Mouse (Mus musculus) cerebellum, postnatal 4 days (tissue): ENCODE data around the gene Arsa.
A peak's percentile ranks its signal among the peaks of the same experiment; 100 is the strongest.

Source experiments
- DNase-seq, 2 experiments: peaks; one replicate each; pipeline ENCODE4 v3.0.0; 2022; ENCODE audit warnings: low spot score in 2 of 2, mixed read lengths in 1 of 2

Arsa gene

GRCm38 (mm10) chr15:89477091-89477491, at the start of gene Arsa:
Gene Arsa (minus strand): TSS chr15:89477425.
- DNase-seq, result no peak

GRCm38 (mm10) chr15:89526776-89527325, 49.6 kb upstream of the Arsa start:
- no peak for DNase-seq

- DNase-seq, result no peak
These were observed 48.7 kb upstream of the Arsa start for GRCm38 (mm10) chr15:89525896-89526295.

- DNase-seq, result no peak
These were observed 48.2 kb upstream of the Arsa start for GRCm38 (mm10) chr15:89525464-89525863.

GRCm38 (mm10) chr15:89524611-89525415, 47.6 kb upstream of the Arsa start:
- no peak for DNase-seq

- DNase-seq, result no peak
These were observed 46.9 kb upstream of the Arsa start for GRCm38 (mm10) chr15:89524001-89524571.

GRCm38 (mm10) chr15:89523283-89523832, 46.1 kb upstream of the Arsa start:
- DNase-seq, result no peak

GRCm38 (mm10) chr15:89522566-89523282, 45.5 kb upstream of the Arsa start:
- DNase-seq, result no peak

- DNase-seq, result no peak
These were observed 44.7 kb upstream of the Arsa start for GRCm38 (mm10) chr15:89521951-89522350.

GRCm38 (mm10) chr15:89512679-89513078, 35.5 kb upstream of the Arsa start:
- no peak for DNase-seq

- DNase-seq, result no peak
These were observed 30.5 kb upstream of the Arsa start for GRCm38 (mm10) chr15:89507751-89508150.

- DNase-seq, result no peak
These were observed 27.6 kb upstream of the Arsa start for GRCm38 (mm10) chr15:89504838-89505237.

- no peak for DNase-seq
These were observed 24.1 kb upstream of the Arsa start for GRCm38 (mm10) chr15:89501321-89501720.

- peak in 1 of 2 experiments; percentile 22 for DNase-seq
These were observed 23.1 kb upstream of the Arsa start for GRCm38 (mm10) chr15:89500221-89500791.

- peak; percentile 62 to 75 for DNase-seq
These were observed 22.6 kb upstream of the Arsa start for GRCm38 (mm10) chr15:89499784-89500220.

GRCm38 (mm10) chr15:89498961-89499688, 21.9 kb upstream of the Arsa start, which contains the start of gene Shank3:
Gene Shank3 (plus strand): TSS chr15:89499623.
- DNase-seq, result peak in 1 of 2 experiments; percentile 42

- DNase-seq, result peak in 1 of 2 experiments; percentile 59
These were observed 21.1 kb upstream of the Arsa start for GRCm38 (mm10) chr15:89498049-89498960.

GRCm38 (mm10) chr15:89497391-89498048, 20.3 kb upstream of the Arsa start:
- no peak for DNase-seq

GRCm38 (mm10) chr15:89496841-89497240, 19.6 kb upstream of the Arsa start:
- no peak for DNase-seq
